Mouse (Mus musculus): ENCODE results near the gene Fbxw4. TPM values are rescaled to one million over a fixed set of nuclear protein-coding genes. Genes with fewer than 3 reads are reported as not detected.

Gene Fbxw4
- 7.8 and 8.6 TPM in 2 replicates for polyA plus RNA-seq (2021; fragmentation: Nextera tagmentation)
- long read RNA-seq, experiment 1, partial matches to known transcripts: 1 of 5 reads
- long read RNA-seq, experiment 1, other reads (novel, unspliced or antisense): 3 of 5 reads
- long read RNA-seq, experiment 2, partial matches to known transcripts: 2 of 9 reads
- long read RNA-seq, experiment 2, other reads (novel, unspliced or antisense): 2 of 9 reads

DNA sequence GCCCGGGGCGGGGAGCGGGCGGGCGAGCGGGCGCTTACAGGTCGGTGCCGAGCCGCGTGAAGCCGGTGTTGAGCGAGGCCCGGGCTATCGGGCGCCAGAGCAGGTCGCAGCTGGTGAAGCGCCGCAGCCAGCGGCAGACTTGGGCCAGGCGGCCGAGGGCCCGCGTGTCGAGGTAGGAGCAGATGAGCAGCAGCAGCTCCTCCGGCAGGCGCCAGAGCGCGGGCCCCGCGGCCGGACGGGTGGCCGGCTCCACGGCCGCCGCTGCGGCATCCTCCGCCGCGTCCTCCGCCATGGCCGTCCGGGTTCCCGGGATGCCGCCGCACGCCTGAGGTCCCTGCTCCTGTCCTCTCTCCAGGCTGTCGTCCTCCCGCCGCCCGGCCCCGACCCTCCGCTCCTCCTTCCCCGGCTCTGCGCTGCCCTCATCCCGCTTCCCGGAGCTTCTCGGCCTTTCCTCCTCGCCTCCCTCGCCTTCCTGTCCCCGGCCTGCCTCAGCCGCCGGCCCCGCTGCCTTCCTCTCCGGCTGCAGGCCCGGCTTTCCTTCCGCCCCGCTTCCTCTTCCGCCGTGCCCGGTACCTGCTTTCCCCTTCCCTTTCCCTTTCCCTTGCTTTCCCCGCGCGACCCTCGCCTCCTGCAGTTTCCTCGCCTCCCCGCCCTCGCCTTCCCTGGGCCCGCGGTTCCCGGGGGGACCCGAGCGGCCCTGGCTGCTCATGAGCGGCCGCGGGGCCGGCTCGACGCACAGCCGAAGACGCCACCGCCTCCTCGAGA is at the start of gene Fbxw4:
Fbxw4 (minus strand) TSS at position 575 of the 765 bp plus-strand sequence.

GRCm38 (mm10) chr19:45560153-45560890 is 99.8 kb downstream of the Fbxw4 start, which contains the start of the genes Poll and Gm17018:
TSS of gene Poll (minus strand) at chr19:45560531.
TSS of gene Gm17018 (plus strand) at chr19:45560615.

Other genes starting within 250 kb of the Fbxw4 start
- gene Poll, start 99.8 kb downstream of the Fbxw4 start, polyA plus RNA-seq (2021; fragmentation: Nextera tagmentation): 13.0 and 16.8 TPM in 2 replicates
- 167 and 207 TPM in 2 replicates for gene Gm17018, start 99.7 kb downstream of the Fbxw4 start, polyA plus RNA-seq (2021; fragmentation: Nextera tagmentation)
- not detected in 2 replicates for gene Fgf8, start 82.6 kb upstream of the Fbxw4 start, polyA plus RNA-seq (2021; fragmentation: Nextera tagmentation)
- 4.1 and 4.3 TPM in 2 replicates for gene Npm3, start 89.3 kb upstream of the Fbxw4 start, polyA plus RNA-seq (2021; fragmentation: Nextera tagmentation)
- 22.4 and 34.7 TPM in 2 replicates for gene Mgea5, start 123.5 kb upstream of the Fbxw4 start, polyA plus RNA-seq (2021; fragmentation: Nextera tagmentation)
- 25.3 and 82.7 TPM in 2 replicates for gene Kcnip2, start 155.7 kb upstream of the Fbxw4 start, polyA plus RNA-seq (2021; fragmentation: Nextera tagmentation)

All from left cerebral cortex, adult 6 months (tissue).